Mouse (Mus musculus): ENCODE measurements around the gene Agpat4.

Gene Agpat4

DNA sequence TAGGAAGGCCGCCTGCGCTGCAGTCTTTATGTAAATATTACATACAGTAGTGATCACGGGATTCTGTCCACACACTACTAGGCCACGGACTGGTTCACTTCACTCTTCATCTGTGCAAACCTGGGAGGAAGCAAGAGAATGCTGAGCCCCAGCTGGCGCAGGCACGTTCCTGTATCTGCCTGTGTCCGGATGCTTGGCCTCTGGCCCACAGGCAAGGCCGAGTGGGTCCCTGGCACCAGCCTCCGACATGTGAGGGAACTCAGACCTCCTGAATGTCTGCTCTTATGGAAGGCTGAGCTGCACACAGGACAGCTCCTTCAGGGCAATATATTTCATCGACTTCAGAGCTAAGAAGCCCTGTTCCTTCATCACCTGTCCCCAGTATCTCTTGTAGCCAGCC lies 109.5 kb downstream of the Agpat4 start:
- DNase-seq (ENCODE audit: low spot score in 2 of 2), result no peak

DNA sequence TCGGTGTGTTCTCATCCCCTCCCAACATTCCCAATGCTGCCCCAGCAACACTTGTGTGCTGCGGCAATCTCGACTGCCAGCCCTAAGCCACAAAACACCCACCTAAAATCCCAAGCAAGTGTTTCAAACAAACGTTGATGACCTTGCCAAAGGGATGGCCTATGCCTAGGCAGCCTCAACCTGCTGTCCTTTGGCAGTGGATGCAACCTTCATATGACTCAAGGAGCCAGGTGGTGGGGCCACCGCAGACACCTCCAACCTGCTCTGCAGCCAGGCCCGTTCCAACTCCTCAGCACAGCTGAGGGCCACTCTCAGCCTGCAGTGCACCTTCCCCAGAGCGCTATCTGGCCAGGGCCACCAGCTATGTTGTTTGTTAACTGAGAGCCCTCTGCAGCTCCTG lies 110.0 kb downstream of the Agpat4 start:
- DNase-seq (ENCODE audit: low spot score in 2 of 2), result no peak

DNA sequence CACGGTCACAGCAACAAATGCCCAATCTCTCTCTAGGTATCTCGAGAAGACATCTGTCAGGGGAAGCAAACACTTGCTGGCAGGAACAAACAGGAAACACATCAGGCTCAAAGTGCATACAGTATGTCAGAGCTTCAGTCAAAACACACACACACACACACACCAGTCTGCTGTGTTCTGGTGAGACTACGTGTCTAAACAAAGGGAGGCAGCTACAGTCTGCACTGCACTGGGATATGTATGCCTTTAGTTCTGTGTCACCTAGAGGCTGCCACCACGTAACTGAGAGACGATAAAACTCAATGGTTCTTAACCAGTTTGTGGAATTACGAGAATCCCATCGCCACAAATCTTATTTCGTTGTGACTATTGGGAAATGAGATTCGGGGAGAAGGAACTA lies 111.3 kb downstream of the Agpat4 start:
- no peak for DNase-seq (ENCODE audit: low spot score in 2 of 2)

DNA sequence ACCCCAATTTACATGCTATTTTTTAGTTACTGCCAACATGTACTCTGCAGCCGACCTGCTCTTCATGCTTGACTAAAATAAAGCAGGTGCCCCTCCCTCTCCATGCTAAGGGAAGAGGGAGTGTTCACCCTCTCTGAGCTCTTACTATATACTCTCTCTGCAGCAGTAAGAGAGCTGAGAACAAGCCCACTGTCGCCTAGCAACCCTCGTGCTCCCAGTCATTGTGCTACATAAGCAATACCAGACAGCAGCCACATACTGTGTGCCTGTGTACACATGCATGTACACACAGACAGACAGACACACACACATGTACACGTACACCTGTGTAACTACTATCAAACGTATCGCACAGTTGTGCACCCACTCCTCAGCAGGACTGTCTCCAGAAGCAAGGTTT lies 111.7 kb downstream of the Agpat4 start:
- DNase-seq (ENCODE audit: low spot score in 2 of 2), result no peak

DNA sequence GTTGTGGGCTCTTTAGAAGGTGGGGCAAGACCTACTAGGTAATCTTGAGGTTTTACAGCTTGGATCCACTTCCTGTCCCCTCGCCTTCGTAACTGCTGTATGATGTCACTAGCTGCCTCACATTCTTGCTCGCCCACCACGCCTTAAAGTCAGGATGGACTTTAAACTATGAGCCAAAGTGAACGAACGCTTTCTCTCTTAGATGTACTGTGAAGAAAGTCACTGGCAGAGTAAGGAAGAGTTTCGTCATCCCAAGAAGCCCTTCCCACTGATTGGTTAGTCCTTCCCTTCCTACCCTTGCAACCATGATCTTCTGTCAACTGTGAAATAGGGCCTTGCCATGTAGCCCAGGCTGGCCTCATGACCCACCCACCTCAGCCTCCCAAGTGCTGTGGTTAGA lies 112.6 kb downstream of the Agpat4 start:
- no peak for DNase-seq (ENCODE audit: low spot score in 2 of 2)

DNA sequence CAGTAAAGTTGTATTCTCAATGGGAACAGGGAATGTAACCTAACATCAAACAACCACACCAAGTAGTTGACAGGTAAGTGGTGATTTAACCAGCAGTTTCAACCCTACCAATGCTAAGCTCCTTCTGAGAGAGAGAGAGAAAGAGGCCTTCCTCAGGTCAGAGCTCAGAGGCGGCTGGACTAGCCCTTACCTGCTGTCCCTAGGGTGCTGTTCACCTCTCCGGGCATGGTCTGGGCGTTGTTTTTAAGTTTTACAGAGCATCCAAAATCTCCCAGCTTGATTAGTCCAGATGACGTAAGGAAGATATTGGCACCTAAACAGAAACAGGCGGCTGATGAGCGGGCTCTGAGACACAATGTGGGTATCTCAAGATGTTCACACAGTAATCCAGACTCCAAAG lies 114.2 kb downstream of the Agpat4 start:
- no peak for DNase-seq (ENCODE audit: low spot score in 2 of 2)

DNA sequence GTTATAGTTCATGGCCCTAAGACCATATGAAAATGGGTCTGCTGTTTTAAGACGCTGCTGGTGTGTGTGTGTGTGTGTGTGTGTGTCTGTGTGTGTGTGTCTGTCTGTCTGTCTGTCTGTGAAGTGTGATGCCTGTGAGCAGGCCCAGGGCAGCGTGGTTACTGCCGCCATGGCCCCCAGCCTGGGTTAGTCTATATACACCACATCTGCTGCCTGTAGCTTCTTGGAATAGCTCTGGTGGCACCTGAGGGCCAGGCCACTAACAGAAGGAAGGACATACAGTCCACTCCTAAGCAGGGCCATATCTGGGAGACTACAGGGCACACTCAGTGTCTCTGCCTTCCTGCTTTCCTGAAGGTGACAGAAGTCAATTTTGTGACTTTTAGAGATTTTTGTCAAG lies 122.2 kb downstream of the Agpat4 start:
- DNase-seq (ENCODE audit: low spot score in 2 of 2), result no peak

DNA sequence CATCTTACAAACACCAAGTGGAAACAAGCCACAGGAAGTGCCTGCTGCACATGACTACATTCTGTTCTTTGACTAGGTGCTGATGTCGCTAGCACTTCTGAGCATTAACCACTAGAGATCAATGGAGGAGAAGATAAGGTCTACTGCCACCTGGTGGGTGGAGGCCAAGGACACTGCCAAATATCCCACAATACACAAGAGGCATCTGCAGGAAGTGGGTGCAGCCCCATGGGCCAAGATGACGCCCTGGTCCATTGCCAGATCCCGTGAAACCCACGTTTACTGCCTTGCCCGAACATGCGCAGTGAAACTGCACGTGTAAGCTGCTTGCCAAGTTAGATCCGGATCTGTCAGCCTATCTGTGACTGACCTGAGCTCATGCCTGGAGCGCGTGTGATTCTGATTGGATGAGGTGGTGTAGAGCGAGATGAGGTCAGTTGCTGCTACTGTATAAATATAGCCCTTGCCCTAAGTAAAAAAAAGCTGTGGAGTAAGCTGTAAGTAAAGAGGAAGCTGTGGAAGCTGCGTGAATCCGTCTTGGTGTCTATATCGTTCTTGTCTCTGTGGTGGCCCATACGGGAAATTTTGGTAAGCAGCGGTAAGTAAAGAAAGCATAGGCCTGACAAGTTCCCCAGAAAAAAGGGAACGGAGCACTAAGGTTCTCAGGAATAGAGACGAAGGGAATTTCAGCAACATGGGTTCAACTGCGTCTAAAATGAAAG lies 131.4 kb downstream of the Agpat4 start:
- no peak for DNase-seq (ENCODE audit: low spot score in 2 of 2)

DNA sequence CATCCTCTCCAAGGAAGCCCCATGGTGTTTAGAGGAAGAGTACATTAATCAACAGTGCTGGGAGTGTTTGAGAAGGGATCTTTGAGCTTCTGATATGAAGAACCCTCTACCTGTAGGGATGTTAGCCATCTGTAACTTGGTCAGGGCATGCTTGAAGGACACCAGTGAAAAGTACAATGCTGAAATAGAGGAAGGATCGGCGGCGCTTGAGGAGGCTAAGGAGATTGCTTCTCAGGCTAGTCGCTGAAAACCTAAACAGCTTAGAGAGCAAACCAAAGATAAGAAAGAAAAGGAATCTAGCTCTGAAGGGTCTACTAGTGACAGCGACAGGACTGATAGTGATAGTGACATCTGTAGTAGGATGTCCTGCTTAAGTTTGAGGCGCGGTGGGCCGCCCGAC lies 132.1 kb downstream of the Agpat4 start:
- DNase-seq (ENCODE audit: low spot score in 2 of 2), result no peak

DNA sequence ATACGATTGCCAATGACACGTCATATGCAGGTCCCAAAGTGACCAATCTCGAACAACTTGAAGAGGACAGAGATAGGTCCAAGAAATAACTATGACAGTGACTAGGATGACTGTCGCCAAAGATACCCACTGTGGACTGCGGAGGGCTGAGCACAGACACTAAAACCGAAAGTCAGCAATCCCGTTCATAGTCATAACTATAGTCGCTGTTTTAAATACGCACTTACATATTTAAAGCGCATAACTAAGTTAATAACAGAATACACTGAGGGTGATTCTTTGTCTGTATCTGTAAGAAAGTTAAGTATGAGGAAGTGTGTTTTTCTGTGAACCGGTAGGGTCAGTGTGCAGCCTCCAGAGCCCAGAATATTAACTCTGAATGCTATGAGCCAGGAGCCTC lies 137.6 kb downstream of the Agpat4 start:
- no peak for DNase-seq (ENCODE audit: low spot score in 2 of 2)

DNA sequence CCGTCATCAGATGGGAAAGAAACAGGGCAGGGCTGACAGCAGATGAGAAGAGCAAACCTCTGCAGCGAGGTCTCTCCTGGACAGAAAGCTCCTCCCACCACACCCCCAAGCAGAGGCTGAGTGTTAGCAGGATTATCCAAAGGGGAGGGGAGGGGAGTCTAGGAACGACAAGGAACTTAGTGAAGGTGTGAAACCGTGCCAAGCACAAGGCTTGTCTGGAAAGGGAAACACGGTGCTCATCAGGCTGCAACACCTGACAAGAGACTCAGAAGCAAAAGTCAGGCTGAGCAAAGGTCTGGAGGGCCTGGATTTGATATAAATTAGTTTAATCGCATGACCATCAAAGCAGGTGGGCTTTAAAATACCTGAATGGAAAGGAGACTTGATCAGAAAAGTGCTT lies 140.0 kb downstream of the Agpat4 start:
- DNase-seq (ENCODE audit: low spot score in 2 of 2), result no peak

DNA sequence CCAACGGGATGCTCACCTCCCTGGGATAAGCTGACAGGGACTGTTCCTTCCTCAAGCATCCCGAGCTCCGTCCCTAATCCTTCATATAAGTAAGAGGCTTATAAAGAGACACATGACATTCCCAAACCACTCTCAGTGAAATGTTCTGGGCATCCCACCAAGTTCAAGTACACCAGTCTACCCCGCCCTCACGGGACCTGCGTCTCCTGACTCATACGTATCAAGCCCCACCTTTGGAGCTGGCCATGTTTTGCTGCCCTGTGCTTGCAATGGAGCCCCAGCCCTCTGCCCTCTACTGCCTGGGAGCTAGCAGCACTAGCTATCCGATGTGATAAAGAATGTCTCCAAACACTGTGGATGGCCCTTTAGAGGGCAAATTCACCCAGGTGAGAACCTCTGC lies 141.5 kb downstream of the Agpat4 start:
- DNase-seq (ENCODE audit: low spot score in 2 of 2), result no peak

DNA sequence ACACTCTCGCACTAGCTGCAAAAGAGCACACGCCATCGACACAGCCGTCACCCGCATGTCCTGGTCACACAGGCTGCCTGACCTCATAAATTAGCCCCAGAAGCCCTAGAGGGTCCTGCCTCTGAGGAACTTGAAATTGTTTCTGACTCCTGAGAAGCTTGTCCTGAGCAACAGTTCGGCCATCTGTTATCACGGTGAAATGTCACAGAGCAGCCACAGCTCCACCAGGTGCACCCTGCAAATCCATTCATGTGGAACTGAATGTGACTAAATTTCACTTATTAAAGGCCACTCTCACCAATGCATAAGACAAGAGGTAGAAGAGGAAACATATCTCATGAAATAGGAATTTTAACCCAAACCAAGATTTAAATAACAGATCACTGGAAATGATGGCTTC lies 142.9 kb downstream of the Agpat4 start:
- DNase-seq (ENCODE audit: low spot score in 2 of 2), result no peak

DNA sequence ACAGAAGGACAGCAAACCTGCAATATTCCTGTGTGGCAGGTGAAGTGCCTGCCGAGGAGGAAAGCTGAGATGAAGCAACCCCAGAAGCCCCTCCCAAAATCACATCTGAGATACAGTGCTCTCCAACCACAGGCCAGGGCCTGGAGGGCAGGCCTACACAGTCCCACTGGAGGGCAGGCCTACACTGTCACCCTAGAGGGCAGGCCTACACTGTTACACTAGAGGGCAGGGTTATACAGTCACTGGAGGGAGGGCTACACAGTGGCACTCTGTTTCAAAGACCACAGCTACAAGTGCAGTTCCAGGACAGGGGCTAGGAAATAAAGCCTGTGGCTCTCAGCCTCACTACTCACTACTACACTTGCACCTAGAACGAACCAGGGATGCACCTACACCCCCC lies 143.4 kb downstream of the Agpat4 start:
- no peak for DNase-seq (ENCODE audit: low spot score in 2 of 2)

DNA sequence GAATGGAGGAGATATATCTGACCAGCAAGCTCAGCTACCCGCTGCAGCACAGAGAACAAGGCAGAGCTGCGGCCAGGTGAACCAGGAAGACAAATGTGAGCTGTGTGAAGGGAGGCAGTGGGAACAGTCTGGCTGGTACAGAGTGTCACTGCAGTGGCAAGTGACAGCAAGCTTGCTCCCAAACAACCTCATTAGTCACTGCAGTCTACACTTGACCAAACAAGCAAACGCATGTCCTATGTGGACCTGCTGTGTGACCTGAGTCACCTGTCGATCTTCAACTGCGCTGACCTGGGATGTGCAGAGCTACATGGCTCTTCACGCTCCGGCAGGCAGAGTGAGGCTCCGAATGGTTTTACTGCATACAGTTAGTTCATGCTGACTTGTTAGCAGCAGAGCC lies 144.3 kb downstream of the Agpat4 start:
- no peak for DNase-seq (ENCODE audit: low spot score in 2 of 2)

DNA sequence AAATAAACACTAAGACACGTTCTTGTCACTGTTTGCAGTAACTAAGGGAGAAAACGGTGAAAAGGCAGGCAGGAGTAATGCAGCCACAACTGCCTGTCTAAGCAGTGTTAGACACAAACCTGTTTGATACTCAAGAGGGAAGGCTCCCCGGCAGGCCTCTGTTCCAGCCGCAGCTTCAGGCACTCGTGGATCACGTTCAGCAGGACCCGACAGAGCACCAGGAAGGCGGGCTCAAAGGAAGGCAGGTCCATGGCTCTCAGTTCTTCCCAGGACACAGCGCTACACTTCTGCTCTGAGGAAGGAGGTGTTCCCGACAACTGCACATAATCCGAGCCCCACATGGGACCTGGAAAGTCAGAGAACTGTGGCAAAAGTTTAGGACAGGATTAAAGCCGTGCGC lies 145.3 kb downstream of the Agpat4 start:
- no peak for DNase-seq (ENCODE audit: low spot score in 2 of 2)

DNA sequence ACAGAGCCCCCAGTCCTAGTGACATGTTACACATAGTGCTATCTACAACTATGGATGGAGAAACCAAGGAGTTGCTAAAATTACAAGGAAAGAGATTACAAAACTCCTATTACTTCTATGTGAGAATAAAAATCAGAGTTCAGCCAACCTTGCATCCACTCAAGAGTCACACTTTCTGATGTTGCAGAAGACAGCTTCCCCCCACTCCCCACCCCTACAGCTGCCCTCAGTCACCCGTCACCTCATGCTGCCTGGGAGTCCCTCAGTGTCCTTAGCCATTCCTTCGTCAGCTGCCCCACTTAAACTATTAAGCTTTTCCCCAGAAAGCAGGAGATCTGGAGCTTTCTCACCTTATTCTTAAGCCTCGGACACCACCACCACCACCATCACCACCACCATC lies 145.8 kb downstream of the Agpat4 start:
- no peak for DNase-seq (ENCODE audit: low spot score in 2 of 2)

DNA sequence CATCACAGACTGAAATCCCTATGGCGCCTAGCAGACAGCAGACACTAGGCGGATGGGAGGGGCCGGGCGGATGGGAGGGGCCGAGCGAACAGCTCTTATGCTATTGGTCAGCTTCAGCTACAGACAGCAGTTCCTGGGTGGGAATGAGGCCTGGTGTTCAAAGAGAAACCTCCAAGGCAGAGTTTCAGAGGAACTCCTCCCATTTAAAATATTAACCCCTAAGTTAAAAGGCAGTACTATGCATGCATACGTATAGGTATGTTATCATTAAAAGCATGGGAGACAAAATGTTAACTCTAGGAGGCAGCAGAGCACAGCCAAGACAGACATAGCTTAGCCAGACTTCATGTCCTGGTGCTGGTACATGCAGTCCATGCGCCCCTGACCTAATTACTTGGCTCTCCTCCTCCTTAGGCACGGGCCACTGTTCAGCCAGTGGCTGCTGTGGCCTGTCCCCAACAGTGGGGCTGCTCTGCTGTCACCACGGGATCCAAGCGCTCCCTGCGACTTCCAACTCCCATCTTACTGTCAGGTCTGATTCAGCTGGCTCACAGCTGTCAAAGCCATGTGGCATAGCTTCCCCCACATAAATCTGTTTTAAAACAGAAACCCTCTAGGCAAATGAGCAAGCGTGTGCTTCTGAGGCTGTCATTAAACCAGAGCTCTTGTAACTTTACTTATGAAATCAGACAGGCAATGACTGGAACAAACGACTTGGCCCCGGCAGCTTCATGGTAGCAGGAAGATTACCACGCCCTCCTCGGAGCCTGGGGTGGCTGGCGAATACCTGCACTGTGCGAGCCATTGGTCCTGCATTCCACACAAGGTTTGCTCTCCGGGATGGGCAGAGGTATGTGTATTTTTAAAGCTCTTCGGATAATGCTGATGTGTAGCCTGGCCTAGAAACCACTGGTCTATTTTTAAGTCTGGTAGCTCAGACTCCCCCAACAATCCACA lies 147.7 kb downstream of the Agpat4 start:
- peak; percentile 61 to 62 for DNase-seq (ENCODE audit: low spot score in 2 of 2)

DNA sequence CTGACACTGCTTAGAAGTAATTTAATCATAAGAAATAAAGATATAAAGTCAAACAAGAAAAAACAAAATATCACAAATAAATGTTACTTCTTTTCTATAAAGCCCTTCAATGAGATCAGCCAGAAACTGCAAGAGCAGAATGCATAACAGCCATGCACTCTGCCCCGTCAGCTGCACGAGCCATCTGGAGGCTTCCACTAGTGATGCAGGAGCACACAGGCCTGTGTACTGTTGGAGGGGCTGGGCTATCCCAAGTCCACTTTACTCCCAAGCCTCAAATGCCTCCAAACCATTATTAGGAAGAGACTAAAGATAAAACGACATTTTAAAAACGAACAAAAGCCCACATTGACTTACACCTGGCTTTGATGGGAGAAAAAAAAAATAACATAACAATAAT lies 149.6 kb downstream of the Agpat4 start:
- no peak for DNase-seq (ENCODE audit: low spot score in 2 of 2)

DNA sequence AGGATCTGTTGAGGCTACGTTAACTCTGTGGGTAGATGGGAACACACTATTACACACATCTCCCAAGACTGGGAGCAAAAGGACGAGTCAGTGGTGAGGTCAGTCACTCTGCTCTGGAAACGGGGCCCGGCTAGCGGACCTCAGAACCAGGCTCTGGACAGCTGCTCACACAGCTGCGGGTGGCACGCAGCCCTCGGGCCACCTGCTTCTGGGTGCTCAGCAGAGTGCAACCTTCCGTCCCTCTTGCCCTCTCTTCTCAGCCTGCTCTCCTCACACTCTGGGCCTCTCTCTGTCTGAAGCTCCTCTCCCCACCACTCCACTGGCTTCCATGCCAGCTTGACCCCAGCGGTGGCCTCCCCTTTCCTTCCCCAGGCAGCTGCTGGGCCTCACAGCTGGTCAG lies 150.0 kb downstream of the Agpat4 start:
- no peak for DNase-seq (ENCODE audit: low spot score in 2 of 2)
